Mouse (Mus musculus) heart, embryonic 12.5 days (tissue): Measurements from ENCODE around the gene Nanog. TPM values are rescaled to one million over a fixed set of nuclear protein-coding genes. Genes with fewer than 3 reads are reported as not detected.
"Not testable (repeated sequence)": the region's sequence is repeated elsewhere in the genome, so short reads cannot be mapped to it uniquely, and the experiment has no call there.

Source experiments
- ATAC-seq: fragments of 200-750 bp; cut with Nextera tagmentation; 2 replicates; pipeline ENCODE4 v1.8.0; 2017; ENCODE audit warnings: moderate TSS enrichment, moderate library complexity; ENCODE audit not compliant: insufficient number of reproducible peaks, low FRiP score
- H3K27ac ChIP-seq: fragments of 300-500 bp; sonication (generic); 2 replicates; pipeline ENCODE4 v1.5.1; 2016; ENCODE audit warnings: mild to moderate bottlenecking, moderate library complexity; ENCODE audit not compliant: poor library complexity, severe bottlenecking
- H3K27me3 ChIP-seq: fragments of 300-500 bp; sonication (generic); replicated peaks from 2 replicates; pipeline ENCODE4 v1.6.1; 2016; ENCODE audit warnings: mild to moderate bottlenecking, moderate library complexity
- H3K36me3 ChIP-seq: fragments of 300-500 bp; sonication (generic); 2 replicates; pipeline ENCODE4 v1.6.1; 2016; ENCODE audit warnings: mild to moderate bottlenecking, moderate library complexity
- H3K4me1 ChIP-seq: fragments of 300-500 bp; sonication (generic); replicated peaks from 2 replicates; pipeline ENCODE4 v1.6.1; 2016; ENCODE audit warnings: mild to moderate bottlenecking
- H3K4me2 ChIP-seq: fragments of 300-500 bp; sonication (generic); 2 replicates; pipeline ENCODE4 v1.6.1; 2016; ENCODE audit warnings: mild to moderate bottlenecking, moderate library complexity
- H3K4me3 ChIP-seq: fragments of 300-500 bp; sonication (generic); 2 replicates; pipeline ENCODE4 v1.5.1; 2016; ENCODE audit warnings: mild to moderate bottlenecking
- H3K9ac ChIP-seq: fragments of 300-500 bp; sonication (generic); 2 replicates; pipeline ENCODE4 v1.6.1; 2016; ENCODE audit warnings: mild to moderate bottlenecking, moderate library complexity
- H3K9me3 ChIP-seq: fragments of 300-500 bp; sonication (generic); replicated peaks from 2 replicates; pipeline ENCODE4 v1.6.1; 2016; ENCODE audit warnings: mild to moderate bottlenecking, moderate library complexity
- WGBS: fragments of 180-500 bp; shearing (Covaris S2); methylation state at CpG from one replicate; pipeline ENCODE4 v1.1.7; 2016; 5-methylcytosine and 5-hydroxymethylcytosine counted together
- polyA plus RNA-seq: library from polyadenylated mRNA; unstranded; fragments of >200 nt; fragmentation: Nextera tagmentation; extraction: Ambion mirVana; gene quantifications from 2 replicates; pipeline ENCODE4 v1.2.1, GENCODE M21; 2016

The Nanog gene
- polyA plus RNA-seq, 1 experiment from 2014 or later: 0.49 TPM

DNA sequence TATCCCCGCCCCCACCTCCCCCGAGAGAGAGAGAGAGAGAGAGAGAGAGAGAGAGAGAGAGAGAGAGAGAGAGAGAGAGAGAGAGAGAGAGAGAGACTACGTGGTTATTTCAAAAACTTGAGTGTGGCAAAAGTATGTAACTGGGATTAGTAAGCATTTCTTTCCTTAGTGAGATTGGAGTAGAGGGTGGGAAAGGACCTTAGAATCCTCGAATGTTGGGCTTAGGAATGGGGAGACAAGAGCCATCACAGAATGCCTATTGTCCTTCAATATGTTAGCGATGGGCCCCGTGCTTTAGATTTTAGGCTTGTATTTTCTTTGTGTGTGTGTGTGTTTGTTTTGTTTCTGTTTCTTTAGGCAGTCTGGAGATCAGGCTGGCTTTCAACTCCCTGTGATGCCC is 4.0 kb upstream of the Nanog start:
- peaks cover 12% of the 10 kb centered on the region; the same call in 1 of the 2 replicates for H3K4me1 ChIP-seq
- H3K4me3 ChIP-seq: peak overlapping the region; percentile 30
- H3K36me3 ChIP-seq: no peaks in the 10 kb centered on the region
- no peak overlapping the region for H3K9ac ChIP-seq
- H3K27me3 ChIP-seq: peaks cover 25% of the 10 kb centered on the region
- peak overlapping the region; percentile 64 for H3K4me2 ChIP-seq
- no peaks in the 10 kb centered on the region for H3K9me3 ChIP-seq
- peak overlapping the region; percentile 74 for H3K27ac ChIP-seq
- 16% methylated on average over 6 of the region's 6 CpGs for WGBS
- ATAC-seq: no peak

DNA sequence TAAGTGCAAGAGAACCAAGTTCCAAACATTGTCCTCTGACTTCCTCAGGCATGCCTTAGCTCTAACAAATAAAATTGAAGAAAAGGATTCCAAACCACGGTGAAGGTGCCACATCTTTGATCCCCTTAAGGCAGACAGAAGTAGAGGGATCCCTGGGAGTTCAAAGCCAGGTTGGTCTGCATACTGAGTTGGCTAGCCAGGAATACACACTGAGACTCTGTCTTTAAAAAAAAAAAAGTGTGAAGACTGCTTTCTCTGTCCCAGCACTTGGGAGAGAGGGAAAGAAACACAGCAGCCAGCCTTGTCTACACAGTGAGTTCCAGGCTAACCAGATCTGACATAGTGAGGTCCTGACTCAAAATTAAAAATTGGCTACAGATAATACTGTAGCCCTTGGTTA is 3.6 kb upstream of the Nanog start:
- Histone ChIP-seq H3K27ac (peak overlapping the region; percentile 74; the same call in 1 of the 2 replicates), H3K4me3 (no peak overlapping the region), H3K27me3 (peaks cover 28% of the 10 kb centered on the region), H3K36me3 (no peaks in the 10 kb centered on the region), H3K9ac (no peak overlapping the region), H3K9me3 (no peaks in the 10 kb centered on the region), H3K4me2 (0 out of 2 replicates have a peak overlapping the region, but pooled peaks have one; percentile 64), H3K4me1 (peaks cover 12% of the 10 kb centered on the region; the same call in 1 of the 2 replicates)
- no peak for ATAC-seq
- WGBS: 17% methylated on average over 1 of the region's 1 CpGs

DNA sequence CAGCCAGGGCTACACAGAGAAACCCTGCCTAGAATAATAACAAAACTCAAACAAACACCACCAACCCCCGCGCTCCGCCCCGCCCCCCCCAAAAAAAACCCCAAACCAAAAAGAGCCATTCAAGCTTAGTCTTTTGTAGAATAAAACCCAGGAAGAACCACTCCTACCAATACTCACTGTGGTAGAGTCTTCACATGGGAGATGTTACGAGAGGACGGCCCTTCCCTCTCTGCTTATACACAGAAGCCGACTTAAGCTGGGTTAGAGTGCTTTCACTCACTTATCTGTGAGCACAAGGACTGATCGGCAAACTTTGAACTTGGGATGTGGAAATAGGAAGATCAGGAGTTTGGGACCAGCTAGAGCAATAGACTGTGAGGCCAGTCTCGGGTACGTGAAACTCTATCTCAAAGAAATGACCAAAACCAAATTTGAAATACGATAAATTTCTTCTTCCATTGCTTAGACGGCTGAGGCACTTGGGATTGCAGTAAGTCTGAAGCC is 900 bp upstream of the Nanog start:
- H3K36me3 ChIP-seq: no peaks in the 10 kb centered on the region
- H3K4me3 ChIP-seq: no peak overlapping the region
- no peak overlapping the region for H3K4me2 ChIP-seq
- no peak overlapping the region for H3K9ac ChIP-seq
- no peaks in the 10 kb centered on the region for H3K9me3 ChIP-seq
- no peak for ATAC-seq
- peaks cover 12% of the 10 kb centered on the region; the same call in 1 of the 2 replicates for H3K4me1 ChIP-seq
- H3K27me3 ChIP-seq: peaks cover 32% of the 10 kb centered on the region
- no peak overlapping the region for H3K27ac ChIP-seq
- 67% methylated on average over 12 of the region's 12 CpGs for WGBS

DNA sequence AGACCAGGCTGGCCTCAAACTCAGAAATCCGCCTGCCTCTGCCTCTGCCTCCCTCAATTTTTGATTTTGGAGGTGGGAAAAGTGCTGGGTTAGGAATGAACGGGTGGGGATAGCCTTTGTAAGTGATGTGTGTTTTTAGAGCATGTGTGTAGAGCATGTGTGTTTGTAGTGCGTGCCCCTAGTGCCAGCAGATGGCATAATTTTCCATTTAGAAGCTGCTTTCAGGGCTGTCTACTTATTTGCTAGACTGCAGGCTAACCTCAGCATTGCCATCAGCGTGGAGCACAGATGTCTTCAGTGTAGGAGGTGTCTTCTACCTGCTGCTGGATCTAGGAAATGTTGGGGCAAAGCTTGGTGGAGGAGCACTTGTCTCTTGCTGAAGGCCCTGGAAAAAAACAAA is 1.5 kb downstream of the Nanog start:
- H3K27ac ChIP-seq: no peak overlapping the region
- H3K4me1 ChIP-seq: no peaks in the 10 kb centered on the region
- H3K36me3 ChIP-seq: no peaks in the 10 kb centered on the region
- peaks cover 32% of the 10 kb centered on the region for H3K27me3 ChIP-seq
- no peak overlapping the region for H3K4me3 ChIP-seq
- no peak for ATAC-seq
- H3K9me3 ChIP-seq: no peaks in the 10 kb centered on the region
- WGBS: 70% methylated on average over 4 of the region's 4 CpGs
- H3K4me2 ChIP-seq: no peak overlapping the region
- H3K9ac ChIP-seq: no peak overlapping the region

DNA sequence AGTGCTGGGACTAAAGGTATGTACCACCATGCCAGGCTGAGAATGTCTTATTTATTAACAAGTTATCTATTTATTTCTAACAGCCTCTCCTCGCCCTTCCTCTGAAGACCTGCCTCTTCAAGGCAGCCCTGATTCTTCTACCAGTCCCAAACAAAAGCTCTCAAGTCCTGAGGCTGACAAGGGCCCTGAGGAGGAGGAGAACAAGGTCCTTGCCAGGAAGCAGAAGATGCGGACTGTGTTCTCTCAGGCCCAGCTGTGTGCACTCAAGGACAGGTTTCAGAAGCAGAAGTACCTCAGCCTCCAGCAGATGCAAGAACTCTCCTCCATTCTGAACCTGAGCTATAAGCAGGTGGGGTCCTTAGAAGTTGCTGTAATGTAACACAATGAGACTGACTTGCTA is 4.2 kb downstream of the Nanog start:
- Histone ChIP-seq H3K9me3 (no peaks in the 10 kb centered on the region), H3K27ac (no peak overlapping the region), H3K27me3 (peaks cover 22% of the 10 kb centered on the region), H3K4me3 (no peak overlapping the region), H3K4me1 (peaks cover 16% of the 10 kb centered on the region; the same call in 1 of the 2 replicates), H3K9ac (no peak overlapping the region), H3K4me2 (no peak overlapping the region), H3K36me3 (no peaks in the 10 kb centered on the region)
- no peak for ATAC-seq
- WGBS: 81% methylated on average over 2 of the region's 2 CpGs

DNA sequence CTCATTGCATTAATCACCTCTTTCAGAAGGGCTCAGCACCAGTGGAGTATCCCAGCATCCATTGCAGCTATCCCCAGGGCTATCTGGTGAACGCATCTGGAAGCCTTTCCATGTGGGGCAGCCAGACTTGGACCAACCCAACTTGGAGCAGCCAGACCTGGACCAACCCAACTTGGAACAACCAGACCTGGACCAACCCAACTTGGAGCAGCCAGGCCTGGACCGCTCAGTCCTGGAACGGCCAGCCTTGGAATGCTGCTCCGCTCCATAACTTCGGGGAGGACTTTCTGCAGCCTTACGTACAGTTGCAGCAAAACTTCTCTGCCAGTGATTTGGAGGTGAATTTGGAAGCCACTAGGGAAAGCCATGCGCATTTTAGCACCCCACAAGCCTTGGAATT is 5.8 kb downstream of the Nanog start:
- not testable (repeated sequence) for H3K9ac ChIP-seq, H3K4me2 ChIP-seq, H3K4me3 ChIP-seq, H3K27ac ChIP-seq, H3K27me3 ChIP-seq, H3K9me3 ChIP-seq, ATAC-seq, H3K36me3 ChIP-seq
- peaks cover 16% of the 10 kb centered on the region; the same call in 1 of the 2 replicates for H3K4me1 ChIP-seq
- 92% methylated on average over 7 of the region's 7 CpGs for WGBS

DNA sequence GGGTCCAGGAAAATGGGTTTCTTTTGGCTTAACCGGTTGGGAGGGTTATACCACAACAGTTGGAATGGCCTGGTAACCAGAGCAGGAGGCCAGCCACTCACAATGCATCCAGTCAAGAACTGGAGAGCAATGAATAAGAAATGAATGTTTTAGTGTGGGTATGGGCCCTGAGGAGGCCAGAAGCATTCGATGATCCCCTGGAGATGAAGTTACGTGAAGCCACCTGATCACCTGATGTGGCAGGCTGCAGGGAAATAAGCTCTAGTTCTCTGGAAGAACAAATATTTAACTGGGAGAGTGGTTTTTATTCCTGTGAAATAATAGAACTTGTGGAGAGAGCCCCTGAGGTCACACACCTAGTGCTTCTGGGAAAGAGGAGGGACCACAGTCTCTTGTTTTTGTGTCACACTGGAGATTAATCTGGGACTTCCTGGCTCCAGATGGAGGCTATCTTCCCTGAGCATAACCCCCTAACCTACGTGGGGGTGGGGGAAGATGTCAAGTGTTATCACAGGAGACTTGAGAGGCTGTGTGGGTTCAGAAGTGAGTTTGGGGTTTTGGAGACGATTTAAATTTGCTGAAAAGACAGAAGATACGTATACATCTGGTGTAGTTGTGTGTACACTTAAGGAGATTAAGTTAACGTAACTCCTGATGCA is 7.5 kb downstream of the Nanog start:
- H3K4me3 ChIP-seq: no peak overlapping the region
- no peak overlapping the region for H3K9ac ChIP-seq
- no peak for ATAC-seq
- H3K9me3 ChIP-seq: no peaks in the 10 kb centered on the region
- H3K27me3 ChIP-seq: no peaks in the 10 kb centered on the region
- WGBS: 45% methylated on average over 7 of the region's 7 CpGs
- H3K4me2 ChIP-seq: no peak overlapping the region
- peaks cover 16% of the 10 kb centered on the region; the same call in 1 of the 2 replicates for H3K4me1 ChIP-seq
- no peaks in the 10 kb centered on the region for H3K36me3 ChIP-seq
- no peak overlapping the region for H3K27ac ChIP-seq

DNA sequence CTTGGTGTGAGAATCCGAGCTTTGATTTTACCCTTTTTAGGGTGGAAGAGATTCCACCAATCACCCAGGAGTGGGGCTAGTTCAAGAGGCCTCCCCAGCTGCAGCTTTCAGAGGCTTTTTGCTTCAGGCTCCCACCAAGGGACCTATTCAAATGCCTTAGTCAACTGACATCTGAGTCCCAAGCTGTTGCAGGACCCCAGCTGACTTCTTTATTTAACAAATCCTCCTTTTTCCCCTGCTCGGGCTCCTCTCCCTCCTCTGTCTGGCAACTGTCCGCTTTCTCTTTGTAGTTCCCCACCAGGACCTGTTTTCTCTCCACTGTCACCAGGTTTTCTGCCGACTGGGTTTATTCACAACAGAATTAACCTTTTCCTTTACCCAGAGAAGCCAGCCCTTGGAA is 8.6 kb downstream of the Nanog start:
- no peak overlapping the region for H3K27ac ChIP-seq
- peak overlapping the region; percentile 27; the same call in 1 of the 2 replicates for H3K4me2 ChIP-seq
- H3K9ac ChIP-seq: no peak overlapping the region
- ATAC-seq: no peak
- no peaks in the 10 kb centered on the region for H3K36me3 ChIP-seq
- no peaks in the 10 kb centered on the region for H3K27me3 ChIP-seq
- H3K9me3 ChIP-seq: no peaks in the 10 kb centered on the region
- H3K4me3 ChIP-seq: no peak overlapping the region
- peaks cover 16% of the 10 kb centered on the region; the same call in 1 of the 2 replicates for H3K4me1 ChIP-seq
- WGBS: 11% methylated on average over 4 of the region's 4 CpGs

DNA sequence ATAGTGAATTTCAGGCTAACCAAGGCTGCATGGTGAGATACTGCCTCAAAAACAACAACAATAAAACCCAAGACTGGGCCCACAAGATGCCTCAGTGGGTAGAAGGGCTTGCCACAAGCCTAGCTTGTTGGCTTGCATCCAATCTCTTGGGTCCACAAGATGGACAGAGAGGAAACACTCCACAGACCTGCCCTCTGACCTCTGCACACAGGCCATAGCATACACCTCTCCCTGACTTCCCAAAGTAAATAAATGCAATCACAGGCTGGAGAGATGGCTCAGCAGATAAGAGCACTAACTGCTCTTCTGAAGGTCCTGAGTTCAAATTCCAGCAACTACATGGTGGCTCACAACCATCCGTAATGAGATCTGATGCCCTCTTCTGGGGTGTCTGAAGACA is 10.9 kb downstream of the Nanog start:
- not testable (repeated sequence) for H3K27ac ChIP-seq, H3K9ac ChIP-seq, H3K4me2 ChIP-seq, H3K36me3 ChIP-seq, H3K9me3 ChIP-seq, H3K27me3 ChIP-seq, H3K4me3 ChIP-seq, ATAC-seq
- peaks cover 16% of the 10 kb centered on the region; the same call in 1 of the 2 replicates for H3K4me1 ChIP-seq
- WGBS: 79% methylated on average over 1 of the region's 1 CpGs

DNA sequence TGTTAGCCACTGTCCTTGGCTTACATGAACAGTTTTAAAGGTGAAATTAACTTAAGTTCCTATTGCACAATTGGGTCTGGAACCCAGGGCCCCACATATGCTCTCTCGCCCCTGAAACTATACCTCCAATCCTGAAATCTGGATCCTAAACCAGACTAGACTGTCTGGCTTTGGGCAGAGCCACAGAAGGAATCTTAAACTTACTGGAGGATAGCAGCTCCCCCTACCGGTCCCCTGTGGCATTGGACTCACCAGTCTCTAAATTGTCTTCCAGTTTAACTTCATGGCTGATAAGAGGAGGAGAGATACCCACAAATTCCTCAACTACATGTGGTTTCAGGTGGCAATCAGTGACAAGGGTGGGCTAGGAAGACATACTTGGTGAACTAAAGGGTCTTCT is 12.7 kb downstream of the Nanog start:
- Histone ChIP-seq H3K9me3 (no peaks in the 10 kb centered on the region), H3K27ac (no peak overlapping the region), H3K9ac (no peak overlapping the region), H3K4me3 (no peak overlapping the region), H3K4me2 (no peak overlapping the region), H3K4me1 (peaks cover 12% of the 10 kb centered on the region; the same call in 1 of the 2 replicates), H3K36me3 (no peaks in the 10 kb centered on the region), H3K27me3 (no peaks in the 10 kb centered on the region)
- no peak for ATAC-seq
- WGBS: 22% methylated on average over 2 of the region's 2 CpGs

DNA sequence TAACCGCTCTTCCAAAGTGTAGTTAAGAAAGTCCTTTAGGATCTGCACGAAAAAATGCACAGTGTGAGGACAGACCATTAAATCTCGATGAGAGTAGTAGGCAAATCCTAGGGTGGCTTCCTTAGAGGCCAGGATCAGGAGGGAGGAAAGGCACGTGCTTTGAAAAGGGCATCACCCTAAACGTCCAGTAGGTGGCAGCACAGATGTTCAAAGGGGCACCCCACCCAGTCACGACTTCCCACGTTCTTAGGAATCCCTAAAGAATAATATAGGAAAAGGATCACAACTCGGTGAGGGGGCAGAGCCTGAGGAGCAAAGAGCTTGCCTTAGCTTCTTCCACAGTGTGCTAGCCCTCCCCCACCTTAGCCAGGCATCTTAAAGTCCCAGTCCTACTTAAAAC is 32.7 kb downstream of the Nanog start:
- WGBS: 10% methylated on average over 8 of the region's 8 CpGs
- 0 out of 2 replicates have a peak, but pooled peaks have one; percentile 27 for ATAC-seq
- Histone ChIP-seq H3K9ac (no peak overlapping the region; the same call in 1 of the 2 replicates), H3K9me3 (no peaks in the 10 kb centered on the region), H3K27me3 (peaks cover 15% of the 10 kb centered on the region; the same call in 1 of the 2 replicates), H3K36me3 (peaks cover 10% of the 10 kb centered on the region), H3K4me2 (peak overlapping the region; percentile 49), H3K4me3 (0 out of 2 replicates have a peak overlapping the region, but pooled peaks have one; percentile 17), H3K27ac (no peak overlapping the region), H3K4me1 (peaks cover 12% of the 10 kb centered on the region; the same call in 1 of the 2 replicates)
